Mouse (Mus musculus) liver, postnatal 0 days (tissue): ENCODE data around the gene Mki67. TPM values are rescaled to one million over a fixed set of nuclear protein-coding genes. Genes with fewer than 3 reads are reported as not detected.
"Not testable (repeated sequence)": the region's sequence is repeated elsewhere in the genome, so short reads cannot be mapped to it uniquely, and the experiment has no call there.

Experiments used
- ATAC-seq: fragments of 200-750 bp; cut with Nextera tagmentation; 2 replicates; pipeline ENCODE4 v1.8.0; 2017; ENCODE audit warnings: mild to moderate bottlenecking, moderate library complexity
- DNase-seq: peaks from one replicate; pipeline ENCODE4 v3.0.0-alpha.2; 2016
- H3K27ac ChIP-seq: fragments of 300-500 bp; sonication (generic); 2 replicates; pipeline ENCODE4 v1.5.1; 2014; ENCODE audit warnings: antibody characterized with exemption, moderate library complexity, mild to moderate bottlenecking, low read depth
- H3K27me3 ChIP-seq: fragments of 300-500 bp; sonication (generic); 2 replicates; pipeline ENCODE4 v1.6.1; 2014; ENCODE audit warnings: low read length, control low read depth, mixed read lengths; ENCODE audit not compliant: insufficient read depth
- H3K36me3 ChIP-seq: fragments of 300-500 bp; sonication (generic); replicated peaks from 2 replicates; pipeline ENCODE4 v1.6.1; 2014; ENCODE audit warnings: mild to moderate bottlenecking, control low read depth, low read length, moderate library complexity, mixed read lengths; ENCODE audit not compliant: insufficient read depth
- H3K4me1 ChIP-seq: fragments of 300-500 bp; sonication (generic); 2 replicates; pipeline ENCODE4 v1.6.1; 2014; ENCODE audit warnings: antibody characterized with exemption, mild to moderate bottlenecking, control low read depth; ENCODE audit not compliant: insufficient read depth
- H3K4me2 ChIP-seq: fragments of 300-500 bp; sonication (generic); 2 replicates; pipeline ENCODE4 v1.6.1; 2014; ENCODE audit warnings: low read depth, mild to moderate bottlenecking, low read length, moderate library complexity, mixed read lengths
- H3K4me3 ChIP-seq: fragments of 300-500 bp; sonication (generic); 2 replicates; pipeline ENCODE4 v1.5.1; 2014; ENCODE audit warnings: low read depth, low read length
- H3K9ac ChIP-seq: fragments of 300-500 bp; sonication (generic); replicated peaks from 2 replicates; pipeline ENCODE4 v1.6.1; 2014; ENCODE audit warnings: mild to moderate bottlenecking, moderate library complexity
- H3K9me3 ChIP-seq: fragments of 300-500 bp; sonication (generic); 2 replicates; pipeline ENCODE4 v1.6.1; 2016; ENCODE audit warnings: mild to moderate bottlenecking, control low read depth, low read length, mixed read lengths
- CTCF ChIP-seq: sonication (generic); IDR thresholded peaks from 2 replicates; pipeline ENCODE4 v1.5.1; 2016; ENCODE audit warnings: antibody characterized with exemption, low read depth
- EP300 ChIP-seq: IDR thresholded peaks from 2 replicates; pipeline ENCODE4 v1.6.1; 2016; ENCODE audit warnings: antibody characterized with exemption, low read depth, mild to moderate bottlenecking
- WGBS: fragments of 180-500 bp; shearing (Covaris S2); extraction: QIAGEN DNeasy Blood & Tissue Kit; methylation state at CpG from one replicate; pipeline ENCODE4 v1.1.7; 2014; ENCODE audit not compliant: insufficient replicate concordance; 5-methylcytosine and 5-hydroxymethylcytosine counted together
- polyA plus RNA-seq: library from polyadenylated mRNA; unstranded; fragments of >200 nt; fragmentation: Nextera tagmentation; extraction: Ambion mirVana; gene quantifications from 2 replicates; pipeline ENCODE4 v1.2.1, GENCODE M21; 2015

Gene Mki67
- polyA plus RNA-seq, 1 experiment from 2014 or later: 38.8 TPM

DNA sequence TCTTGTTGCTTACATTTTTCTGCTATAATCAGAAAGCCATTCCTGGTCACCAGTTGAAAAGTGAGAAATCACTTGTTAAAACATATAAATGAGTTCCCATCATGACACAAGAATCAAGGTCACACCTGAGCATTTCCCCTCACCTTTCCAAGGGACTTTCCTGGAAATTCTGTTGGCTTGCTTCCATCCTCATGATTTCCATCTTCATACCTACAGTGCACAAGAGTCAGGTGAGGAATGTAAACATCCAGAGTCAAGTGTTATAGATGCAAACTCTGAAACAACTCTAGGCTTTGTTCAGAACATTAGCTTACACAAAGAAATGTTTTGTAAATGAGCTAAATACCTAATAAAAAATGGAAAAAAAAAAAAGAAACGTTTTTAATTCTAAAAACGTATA, 5.5 kb downstream of the Mki67 start:
- ATAC-seq (no peak), DNase-seq (no peak)
- no peak for TF ChIP-seq EP300
- no peak for TF ChIP-seq CTCF
- Histone ChIP-seq H3K27me3 (no peaks in the 10 kb centered on the region), H3K4me2 (no peak overlapping the region), H3K4me3 (no peak overlapping the region), H3K36me3 (peaks cover 68% of the 10 kb centered on the region), H3K9ac (no peak overlapping the region), H3K9me3 (no peaks in the 10 kb centered on the region), H3K4me1 (peaks cover 9% of the 10 kb centered on the region; the same call in 1 of the 2 replicates), H3K27ac (no peak overlapping the region)
- 72% methylated on average over 2 of the region's 2 CpGs for WGBS

DNA sequence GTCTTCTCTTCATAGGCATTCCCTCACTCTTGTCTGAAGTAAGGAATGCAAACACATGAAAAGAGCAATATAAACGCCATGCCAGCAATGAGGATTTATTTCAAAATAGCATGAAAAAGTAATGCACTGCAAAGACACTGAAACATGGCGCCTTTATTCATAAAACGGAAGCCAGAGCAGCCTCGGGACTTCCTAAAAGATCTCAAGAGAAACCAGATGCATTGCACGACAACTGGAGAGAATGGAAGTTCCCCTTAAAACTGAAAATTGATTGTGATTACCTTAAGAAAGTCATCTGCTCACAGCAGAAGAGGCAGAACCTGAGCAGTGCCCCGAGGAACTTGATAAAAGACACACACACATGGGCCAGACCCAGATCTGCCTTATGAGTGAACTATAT, 10.4 kb downstream of the Mki67 start:
- 82% methylated on average over 6 of the region's 6 CpGs for WGBS
- Histone ChIP-seq H3K4me1 (peaks cover 20% of the 10 kb centered on the region), H3K36me3 (peaks cover 95% of the 10 kb centered on the region), H3K4me3 (no peak overlapping the region), H3K9ac (no peak overlapping the region), H3K9me3 (no peaks in the 10 kb centered on the region), H3K27me3 (no peaks in the 10 kb centered on the region), H3K4me2 (no peak overlapping the region), H3K27ac (no peak overlapping the region)
- no peak for ATAC-seq
- TF ChIP-seq CTCF (no peak), EP300 (no peak)
- no peak for DNase-seq

DNA sequence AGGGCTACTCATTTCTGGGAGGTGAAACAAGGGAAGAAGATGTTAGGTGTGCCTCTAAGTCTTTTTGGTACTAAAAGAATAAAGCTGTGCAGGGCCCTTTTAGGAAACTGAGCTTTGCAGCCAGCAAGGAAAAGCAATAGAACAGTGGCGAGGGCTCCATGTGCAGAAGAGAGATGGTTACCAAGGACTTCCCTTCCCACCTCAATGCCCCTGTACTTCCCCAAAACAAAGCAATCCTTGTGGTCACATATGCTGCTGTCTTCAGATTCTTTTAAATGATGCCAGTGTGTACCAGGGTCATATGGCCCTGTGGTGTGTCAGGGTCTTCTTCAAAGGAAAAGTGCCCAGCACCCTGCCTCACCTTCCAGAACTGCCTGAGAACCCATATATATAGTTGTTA, 11.1 kb downstream of the Mki67 start:
- no peak for DNase-seq
- H3K4me3 ChIP-seq: no peak overlapping the region
- H3K4me2 ChIP-seq: no peak overlapping the region
- TF ChIP-seq CTCF (no peak), EP300 (no peak)
- H3K27me3 ChIP-seq: no peaks in the 10 kb centered on the region
- ATAC-seq: 0 out of 2 replicates have a peak, but pooled peaks have one; percentile 2
- WGBS: 85% methylated on average over 1 of the region's 1 CpGs
- no peaks in the 10 kb centered on the region for H3K9me3 ChIP-seq
- H3K9ac ChIP-seq: no peak overlapping the region
- H3K4me1 ChIP-seq: peaks cover 16% of the 10 kb centered on the region
- H3K27ac ChIP-seq: no peak overlapping the region
- H3K36me3 ChIP-seq: peaks cover 95% of the 10 kb centered on the region

DNA sequence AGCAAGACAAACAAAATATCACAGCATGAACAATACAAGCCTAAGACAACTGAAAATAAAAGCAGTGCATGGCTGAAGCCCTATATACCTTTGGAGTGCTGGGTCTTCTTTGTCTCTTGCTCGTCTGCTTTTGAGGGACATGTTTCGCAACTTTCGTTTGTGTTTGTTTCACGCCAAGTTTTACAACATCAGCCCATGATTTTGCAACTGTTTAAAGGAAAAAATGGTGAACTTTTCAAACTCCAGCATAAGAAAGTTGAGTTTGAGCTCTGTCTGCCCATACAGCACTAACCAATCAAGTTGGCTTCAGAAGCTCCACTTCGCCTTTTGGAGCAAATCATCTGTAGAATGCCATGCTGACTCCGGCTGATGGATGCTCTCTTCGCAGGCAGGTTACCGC, 11.9 kb downstream of the Mki67 start:
- H3K36me3 ChIP-seq: peaks cover 94% of the 10 kb centered on the region
- no peaks in the 10 kb centered on the region for H3K9me3 ChIP-seq
- ATAC-seq: peak; percentile 47; the same call in 1 of the 2 replicates
- H3K4me1 ChIP-seq: peaks cover 16% of the 10 kb centered on the region
- no peak for DNase-seq
- no peaks in the 10 kb centered on the region for H3K27me3 ChIP-seq
- peak overlapping the region; percentile 54 for H3K4me2 ChIP-seq
- TF ChIP-seq CTCF (no peak), EP300 (no peak)
- H3K4me3 ChIP-seq: no peak overlapping the region
- 78% methylated on average over 8 of the region's 8 CpGs for WGBS
- H3K9ac ChIP-seq: no peak overlapping the region
- peak overlapping the region; percentile 11; the same call in 1 of the 2 replicates for H3K27ac ChIP-seq

DNA sequence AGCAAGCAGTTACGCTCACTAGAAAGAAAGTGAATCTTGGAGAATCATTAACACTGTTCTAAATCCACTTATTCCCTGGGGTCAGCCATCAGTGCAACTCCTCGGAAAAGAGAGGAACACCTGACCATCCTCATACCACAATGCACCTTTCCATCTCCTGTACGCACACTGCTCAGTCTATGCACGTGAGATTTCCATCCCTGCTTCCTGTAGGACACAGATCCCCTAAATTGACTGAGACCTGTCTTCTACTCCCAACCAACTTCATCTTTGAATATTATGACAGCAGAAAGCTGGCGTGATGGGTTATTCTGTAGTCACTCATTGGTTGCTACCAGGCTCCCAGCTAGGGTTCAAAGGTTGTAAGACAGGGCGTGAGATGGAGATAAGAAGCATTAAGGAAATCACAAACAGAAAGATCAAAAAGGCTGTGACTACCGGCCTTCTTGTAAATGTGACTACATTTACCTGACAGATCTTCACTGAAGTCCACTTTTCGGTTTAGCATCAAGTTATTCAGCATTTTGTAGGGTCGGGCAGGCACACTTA, 12.5 kb downstream of the Mki67 start:
- no peak overlapping the region for H3K27ac ChIP-seq
- no peak overlapping the region for H3K9ac ChIP-seq
- H3K36me3 ChIP-seq: peaks cover 91% of the 10 kb centered on the region
- peaks cover 16% of the 10 kb centered on the region for H3K4me1 ChIP-seq
- TF ChIP-seq EP300 (no peak), CTCF (no peak)
- no peak overlapping the region for H3K4me3 ChIP-seq
- no peaks in the 10 kb centered on the region for H3K9me3 ChIP-seq
- peak overlapping the region; percentile 54 for H3K4me2 ChIP-seq
- 82% methylated on average over 9 of the region's 9 CpGs for WGBS
- ATAC-seq (no peak), DNase-seq (no peak)
- no peaks in the 10 kb centered on the region for H3K27me3 ChIP-seq

DNA sequence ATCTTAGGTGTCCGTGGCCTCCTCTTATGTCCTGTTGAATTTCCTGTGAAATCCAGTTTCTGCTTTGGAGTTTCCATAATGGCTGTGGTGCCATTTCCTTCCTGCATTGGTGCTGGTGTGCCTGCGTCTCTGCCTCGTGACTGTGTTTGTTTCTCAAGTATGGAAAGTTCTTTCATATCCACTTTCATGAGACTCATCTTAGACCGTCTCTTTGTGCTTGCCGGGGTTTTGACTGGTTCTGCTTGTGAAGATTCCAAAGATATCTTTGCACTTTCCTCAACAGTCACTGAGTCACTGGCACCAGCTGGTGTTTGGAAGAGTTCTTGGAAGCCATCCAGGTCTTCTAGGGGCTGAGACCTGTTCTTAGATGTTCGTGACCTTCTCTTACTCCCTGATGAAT, 16.8 kb downstream of the Mki67 start:
- H3K4me2 ChIP-seq, H3K4me3 ChIP-seq, DNase-seq, H3K9ac ChIP-seq, H3K4me1 ChIP-seq, H3K27me3 ChIP-seq, H3K9me3 ChIP-seq, H3K27ac ChIP-seq, ATAC-seq: not testable (repeated sequence)
- H3K36me3 ChIP-seq: peaks cover 85% of the 10 kb centered on the region
- 89% methylated on average over 6 of the region's 6 CpGs for WGBS

DNA sequence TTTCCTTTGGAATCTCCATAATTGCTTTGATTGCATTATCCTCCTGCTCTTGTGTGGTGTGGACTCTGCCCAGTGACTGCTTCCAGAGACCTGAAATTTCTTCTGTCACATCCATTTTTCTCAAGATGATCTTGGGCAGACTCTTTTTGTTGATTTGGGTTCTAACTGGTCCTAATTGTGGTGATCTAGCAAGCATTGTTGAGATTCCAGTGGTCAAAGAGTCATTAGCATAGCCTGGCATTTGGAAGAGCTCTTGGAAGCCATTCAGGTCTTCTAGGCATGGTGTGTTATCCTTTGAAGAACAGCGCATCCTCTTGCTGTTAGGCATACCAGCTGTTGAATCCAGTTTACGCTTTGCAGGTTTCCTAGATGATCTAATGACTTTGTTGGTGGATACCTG, 17.8 kb downstream of the Mki67 start:
- peaks cover 84% of the 10 kb centered on the region for H3K36me3 ChIP-seq
- no peak overlapping the region for H3K4me3 ChIP-seq
- H3K27ac ChIP-seq: no peak overlapping the region
- H3K9ac ChIP-seq: no peak overlapping the region
- WGBS: 97% methylated on average over 2 of the region's 2 CpGs
- H3K9me3 ChIP-seq: no peaks in the 10 kb centered on the region
- TF ChIP-seq EP300: no peak
- TF ChIP-seq CTCF: no peak
- ATAC-seq (no peak), DNase-seq (no peak)
- H3K4me2 ChIP-seq: no peak overlapping the region
- no peaks in the 10 kb centered on the region for H3K4me1 ChIP-seq
- no peaks in the 10 kb centered on the region for H3K27me3 ChIP-seq

DNA sequence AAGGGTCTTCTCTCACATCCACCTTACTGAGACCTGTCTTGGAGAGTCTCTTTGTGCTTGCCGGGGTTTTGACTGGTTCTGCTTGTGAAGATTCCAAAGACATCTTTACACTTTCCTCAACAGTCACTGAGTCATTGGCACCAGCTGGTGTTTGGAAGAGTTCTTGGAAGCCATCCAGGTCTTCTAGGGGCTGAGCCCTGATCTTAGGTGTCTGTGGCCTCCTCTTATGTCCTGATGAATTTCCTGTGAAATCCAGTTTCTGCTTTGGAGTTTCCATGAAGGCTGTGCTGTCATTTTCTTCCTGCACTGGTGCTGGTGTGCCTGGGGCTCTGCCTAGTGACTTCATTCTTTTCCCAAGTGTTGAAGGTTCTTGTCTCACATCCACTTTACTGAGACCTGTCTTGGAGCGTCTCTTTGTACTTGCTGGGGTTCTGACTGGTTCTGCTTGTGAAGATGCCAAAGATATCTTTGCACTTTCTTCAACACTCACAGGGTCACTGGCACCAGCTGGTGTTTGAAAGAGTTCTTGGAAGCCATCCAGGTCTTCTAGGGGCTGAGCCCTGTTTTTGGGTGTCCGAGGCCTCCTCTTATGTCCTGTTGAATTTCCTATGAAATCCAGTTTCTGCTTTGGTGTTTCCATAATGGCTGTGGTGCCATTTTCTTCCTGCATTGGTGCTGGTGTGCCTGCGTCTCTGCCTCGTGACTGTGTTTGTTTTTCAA, 19.0 kb downstream of the Mki67 start:
- not testable (repeated sequence) for H3K4me2 ChIP-seq, H3K9me3 ChIP-seq, H3K9ac ChIP-seq, DNase-seq, H3K4me1 ChIP-seq, H3K4me3 ChIP-seq, ATAC-seq, H3K27me3 ChIP-seq, H3K27ac ChIP-seq
- H3K36me3 ChIP-seq: peaks cover 88% of the 10 kb centered on the region
- 94% methylated on average over 5 of the region's 5 CpGs for WGBS
